Mouse (Mus musculus): Measurements from ENCODE around the gene Pgm2l1.

GRCm38 (mm10) chr7:100190778-100191177 is 36.4 kb upstream of the Pgm2l1 start:
- TF ChIP-seq CTCF (IDR thresholded peaks at IDR 0.05; ENCODE audit: borderline replicate concordance, insufficient read depth, low read depth, low read length) (peak; percentile 85), POLR2A (IDR thresholded peaks at IDR 0.05; ENCODE audit: borderline replicate concordance, insufficient read depth, low read length) (no peak)
